Mouse (Mus musculus) urinary bladder, postnatal 10 days (tissue): ENCODE measurements around the gene Grid2ip.
"Not testable (repeated sequence)": the region's sequence is repeated elsewhere in the genome, so short reads cannot be mapped to it uniquely, and the experiment has no call there.

ENCODE experiments used
- DNase-seq: peaks from one replicate; pipeline ENCODE4 v3.0.0; 2022; ENCODE audit warnings: low spot score

The Grid2ip gene

GRCm38 (mm10) chr5:143363678-143364615 is 6.8 kb downstream of the Grid2ip start:
- DNase-seq = no peak

GRCm38 (mm10) chr5:143367931-143368330 is 10.8 kb downstream of the Grid2ip start:
- DNase-seq = no peak

GRCm38 (mm10) chr5:143369611-143370255 is 12.6 kb downstream of the Grid2ip start:
- DNase-seq = no peak

- DNase-seq = no peak
Measured at GRCm38 (mm10) chr5:143370416-143371145, 13.4 kb downstream of the Grid2ip start.

- DNase-seq = no peak
Measured at GRCm38 (mm10) chr5:143371146-143371510, 14.0 kb downstream of the Grid2ip start.

- no peak for DNase-seq
Measured at GRCm38 (mm10) chr5:143372818-143373217, 15.7 kb downstream of the Grid2ip start.

GRCm38 (mm10) chr5:143375242-143375641 is 18.1 kb downstream of the Grid2ip start:
- no peak for DNase-seq

GRCm38 (mm10) chr5:143376156-143376555 is 19.0 kb downstream of the Grid2ip start:
- DNase-seq = no peak

- no peak for DNase-seq
Measured at GRCm38 (mm10) chr5:143386797-143387621, 29.9 kb downstream of the Grid2ip start.

GRCm38 (mm10) chr5:143394184-143394583 is 37.0 kb downstream of the Grid2ip start:
- no peak for DNase-seq

GRCm38 (mm10) chr5:143394966-143395365 is 37.8 kb downstream of the Grid2ip start:
- DNase-seq = not testable (repeated sequence)

GRCm38 (mm10) chr5:143395649-143396048 is 38.5 kb downstream of the Grid2ip start:
- DNase-seq = no peak

GRCm38 (mm10) chr5:143400501-143400900 is 43.4 kb downstream of the Grid2ip start:
- no peak for DNase-seq

- DNase-seq = no peak
Measured at GRCm38 (mm10) chr5:143401556-143401955, 44.4 kb downstream of the Grid2ip start.

GRCm38 (mm10) chr5:143403221-143404147 is 46.3 kb downstream of the Grid2ip start, which contains the start of gene Kdelr2:
Gene Kdelr2 (plus strand): TSS chr5:143403838.
- DNase-seq = peak; percentile 69

- no peak for DNase-seq
Measured at GRCm38 (mm10) chr5:143404148-143404930, 47.2 kb downstream of the Grid2ip start.

- DNase-seq = no peak
Measured at GRCm38 (mm10) chr5:143405200-143405599, 48.1 kb downstream of the Grid2ip start.

- DNase-seq = no peak
Measured at GRCm38 (mm10) chr5:143406548-143406947, 49.4 kb downstream of the Grid2ip start.

- no peak for DNase-seq
Measured at GRCm38 (mm10) chr5:143409239-143409638, 52.1 kb downstream of the Grid2ip start.
